Mouse (Mus musculus): ENCODE data around the gene Sun2.

DNA sequence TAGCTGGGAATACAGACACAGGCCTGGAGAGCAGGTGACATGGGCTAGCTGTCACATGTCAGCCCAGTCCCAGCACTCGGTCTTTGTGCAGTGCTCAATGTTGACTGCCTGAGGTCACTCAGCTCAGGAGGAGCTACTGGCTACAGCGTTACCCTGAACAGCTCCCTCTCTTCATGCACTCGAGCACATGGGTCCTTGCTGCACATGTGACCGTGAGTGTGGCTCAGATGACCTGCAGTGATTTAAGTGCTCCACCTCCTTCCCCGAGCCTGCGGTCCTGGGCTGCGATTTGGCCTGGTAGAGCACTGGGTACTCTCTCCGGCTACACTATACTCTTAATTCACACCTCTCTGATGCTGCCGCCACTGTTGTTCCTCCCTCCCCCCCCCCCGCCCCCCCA lies 23.8 kb upstream of the Sun2 start:
- no peak for TF ChIP-seq POLR2A (IDR thresholded peaks at IDR 0.05; ENCODE audit: extremely low read depth, insufficient read depth, low read length)
- no peak for TF ChIP-seq CTCF (IDR thresholded peaks at IDR 0.05; ENCODE audit: extremely low read depth, insufficient read depth, low read length)

Measured in cortical plate, adult 2 months (tissue).